Mouse (Mus musculus): ENCODE results near the gene Lgr4.

GRCm38 (mm10) chr2:109904171-109904821 lies 13.2 kb upstream of the Lgr4 start:
- TF ChIP-seq GABPA (IDR thresholded peaks at IDR 0.05; ENCODE audit: low read depth, low read length): no peak
- TF ChIP-seq NELFE (IDR thresholded peaks at IDR 0.05; ENCODE audit: low read depth, low read length): no peak
- TF ChIP-seq HCFC1 (IDR thresholded peaks at IDR 0.05; ENCODE audit: low read depth, low read length): 0 out of 2 replicates have a peak, but pooled peaks have one; percentile 19
- no peak for TF ChIP-seq USF2 (IDR thresholded peaks at IDR 0.05; ENCODE audit: borderline replicate concordance in 1 of 2, insufficient read depth in 1 of 2, low read depth in 1 of 2, low read length in 2 of 2)
- 0 out of 2 replicates have a peak, but pooled peaks have one; percentile 33 for TF ChIP-seq BHLHE40 (IDR thresholded peaks at IDR 0.05; ENCODE audit: borderline replicate concordance, low read depth, low read length)
- TF ChIP-seq UBTF (IDR thresholded peaks at IDR 0.05; ENCODE audit: borderline replicate concordance, insufficient read depth, low read depth, low read length): no peak
- TF ChIP-seq TBP (IDR thresholded peaks at IDR 0.05; ENCODE audit: low read depth, low read length): no peak
- no peak for TF ChIP-seq MEF2A (IDR thresholded peaks at IDR 0.05; ENCODE audit: extremely low read depth, insufficient replicate concordance, low read depth, low read length, poor library complexity, severe bottlenecking)
- no peak for TF ChIP-seq POLR2A (IDR thresholded peaks at IDR 0.05; ENCODE audit: control insufficient read depth in 1 of 2, insufficient read depth in 1 of 2, low read depth in 1 of 2, low read length in 2 of 2, poor library complexity in 1 of 2)
- peak; percentile 78 to 100 (median 91) for TF ChIP-seq CTCF (IDR thresholded peaks at IDR 0.05 in 2 of 3, conservative IDR thresholded peaks at IDR 0.05 in 1 of 3; ENCODE audit: control insufficient read depth in 1 of 3, insufficient read depth in 1 of 3, low read depth in 2 of 3, low read length in 3 of 3, poor library complexity in 1 of 3, severe bottlenecking in 1 of 3)
- TF ChIP-seq GATA1 (IDR thresholded peaks at IDR 0.05; ENCODE audit: low read depth, low read length): no peak

Measured in MEL (cell line).